Mouse (Mus musculus) heart, embryonic 15.5 days (tissue): ENCODE data around the gene Fignl1. TPM values are rescaled to one million over a fixed set of nuclear protein-coding genes. Genes with fewer than 3 reads are reported as not detected.

Source experiments
- ATAC-seq: fragments of 200-750 bp; cut with Nextera tagmentation; replicated peaks from 2 replicates; pipeline ENCODE4 v1.8.0; 2017; ENCODE audit warnings: low read depth, moderate TSS enrichment; ENCODE audit not compliant: insufficient number of reproducible peaks, insufficient read depth, low FRiP score
- H3K27ac ChIP-seq: fragments of 300-500 bp; sonication (generic); 2 replicates; pipeline ENCODE4 v1.5.1; 2015; ENCODE audit warnings: mild to moderate bottlenecking, inconsistent platforms
- H3K27me3 ChIP-seq: fragments of 300-500 bp; sonication (generic); 2 replicates; pipeline ENCODE4 v1.6.1; 2015; ENCODE audit warnings: inconsistent platforms
- H3K36me3 ChIP-seq: fragments of 300-500 bp; sonication (generic); 2 replicates; pipeline ENCODE4 v1.6.1; 2015; ENCODE audit warnings: mild to moderate bottlenecking, inconsistent platforms
- H3K4me1 ChIP-seq: fragments of 300-500 bp; sonication (generic); replicated peaks from 2 replicates; pipeline ENCODE4 v1.6.1; 2015; ENCODE audit warnings: inconsistent platforms
- H3K4me2 ChIP-seq: fragments of 300-500 bp; sonication (generic); 2 replicates; pipeline ENCODE4 v1.6.1; 2015; ENCODE audit warnings: inconsistent platforms, mild to moderate bottlenecking, moderate library complexity
- H3K4me3 ChIP-seq: fragments of 300-500 bp; sonication (generic); 2 replicates; pipeline ENCODE4 v1.5.1; 2015; ENCODE audit warnings: mild to moderate bottlenecking, inconsistent platforms
- H3K9ac ChIP-seq: fragments of 300-500 bp; sonication (generic); 2 replicates; pipeline ENCODE4 v1.6.1; 2015; ENCODE audit warnings: mild to moderate bottlenecking, inconsistent platforms
- H3K9me3 ChIP-seq: fragments of 300-500 bp; sonication (generic); replicated peaks from 2 replicates; pipeline ENCODE4 v1.6.1; 2016; ENCODE audit warnings: inconsistent platforms
- WGBS: fragments of 180-500 bp; shearing (Covaris S2); methylation state at CpG from one replicate; pipeline ENCODE4 v1.1.7; 2015; ENCODE audit warnings: mixed read lengths; 5-methylcytosine and 5-hydroxymethylcytosine counted together
- polyA plus RNA-seq: library from polyadenylated mRNA; unstranded; fragments of >200 nt; fragmentation: Nextera tagmentation; extraction: Ambion mirVana; gene quantifications from 2 replicates; pipeline ENCODE4 v1.2.1, GENCODE M21; 2015

Fignl1 gene
- polyA plus RNA-seq = 42.5 and 45.8 TPM in 2 replicates

GRCm38 (mm10) chr11:11808820-11809403, at the start of gene Fignl1:
TSS of gene Fignl1 (minus strand) at chr11:11808962.
- peak within 1 kb of the TSS; percentile 72 for H3K4me2 ChIP-seq
- peak within 1 kb of the TSS; percentile 81 for H3K4me3 ChIP-seq
- no peaks in the 10 kb centered on the region for H3K9me3 ChIP-seq
- H3K4me1 ChIP-seq = peaks cover 20% of the 10 kb centered on the region
- H3K27ac ChIP-seq = peak within 1 kb of the TSS; percentile 97
- H3K27me3 ChIP-seq = no peaks in the 10 kb centered on the region
- H3K9ac ChIP-seq = peak within 1 kb of the TSS; percentile 83
- ATAC-seq = peak; percentile 96
- peaks cover 6% of the 10 kb centered on the region for H3K36me3 ChIP-seq
- WGBS = under 1% methylated on average over 53 of the region's 53 CpGs

GRCm38 (mm10) chr11:11856959-11857358, 48.2 kb upstream of the Fignl1 start:
- Histone ChIP-seq H3K9ac (no peak overlapping the region), H3K4me3 (no peak overlapping the region), H3K4me2 (no peak overlapping the region), H3K27ac (0 out of 2 replicates have a peak overlapping the region, but pooled peaks have one; percentile 26), H3K36me3 (no peaks in the 10 kb centered on the region), H3K4me1 (peaks cover 10% of the 10 kb centered on the region), H3K27me3 (no peaks in the 10 kb centered on the region), H3K9me3 (no peaks in the 10 kb centered on the region)
- no peak for ATAC-seq
- WGBS = 76% methylated on average over 3 of the region's 3 CpGs

GRCm38 (mm10) chr11:11855685-11856131, 46.9 kb upstream of the Fignl1 start:
- Histone ChIP-seq H3K4me2 (no peak overlapping the region), H3K36me3 (no peaks in the 10 kb centered on the region), H3K4me1 (peaks cover 17% of the 10 kb centered on the region), H3K9ac (no peak overlapping the region), H3K9me3 (no peaks in the 10 kb centered on the region), H3K27me3 (no peaks in the 10 kb centered on the region), H3K4me3 (no peak overlapping the region), H3K27ac (peak overlapping the region; percentile 61)
- 72% methylated on average over 11 of the region's 11 CpGs for WGBS
- no peak for ATAC-seq

GRCm38 (mm10) chr11:11855061-11855672, 46.4 kb upstream of the Fignl1 start:
- Histone ChIP-seq H3K9ac (no peak overlapping the region), H3K4me3 (no peak overlapping the region), H3K4me1 (peaks cover 22% of the 10 kb centered on the region), H3K9me3 (no peaks in the 10 kb centered on the region), H3K27me3 (no peaks in the 10 kb centered on the region), H3K27ac (peak overlapping the region; percentile 61), H3K4me2 (no peak overlapping the region), H3K36me3 (no peaks in the 10 kb centered on the region)
- ATAC-seq = no peak
- 41% methylated on average over 6 of the region's 6 CpGs for WGBS

- H3K9me3 ChIP-seq = no peaks in the 10 kb centered on the region
- H3K36me3 ChIP-seq = no peaks in the 10 kb centered on the region
- 59% methylated on average over 4 of the region's 4 CpGs for WGBS
- no peak overlapping the region for H3K4me2 ChIP-seq
- peak overlapping the region; percentile 6; the same call in 1 of the 2 replicates for H3K27ac ChIP-seq
- no peaks in the 10 kb centered on the region for H3K27me3 ChIP-seq
- no peak overlapping the region for H3K4me3 ChIP-seq
- ATAC-seq = no peak
- peaks cover 29% of the 10 kb centered on the region for H3K4me1 ChIP-seq
- no peak overlapping the region for H3K9ac ChIP-seq
Observed at GRCm38 (mm10) chr11:11853731-11854461, 45.1 kb upstream of the Fignl1 start.

GRCm38 (mm10) chr11:11851957-11852505, 43.3 kb upstream of the Fignl1 start:
- Histone ChIP-seq H3K4me2 (no peak overlapping the region), H3K9ac (no peak overlapping the region), H3K27ac (peak overlapping the region; percentile 76; the same call in 1 of the 2 replicates), H3K27me3 (no peaks in the 10 kb centered on the region), H3K4me3 (no peak overlapping the region), H3K9me3 (no peaks in the 10 kb centered on the region), H3K36me3 (no peaks in the 10 kb centered on the region), H3K4me1 (peaks cover 29% of the 10 kb centered on the region)
- 74% methylated on average over 6 of the region's 6 CpGs for WGBS
- ATAC-seq = no peak

- H3K9ac ChIP-seq = no peak overlapping the region; the same call in 1 of the 2 replicates
- no peaks in the 10 kb centered on the region for H3K9me3 ChIP-seq
- peak overlapping the region; percentile 76 for H3K27ac ChIP-seq
- peaks cover 26% of the 10 kb centered on the region for H3K4me1 ChIP-seq
- no peaks in the 10 kb centered on the region for H3K36me3 ChIP-seq
- ATAC-seq = peak; percentile 71; the same call in 1 of the 2 replicates
- WGBS = 34% methylated on average over 6 of the region's 6 CpGs
- H3K4me3 ChIP-seq = no peak overlapping the region
- no peak overlapping the region for H3K4me2 ChIP-seq
- H3K27me3 ChIP-seq = no peaks in the 10 kb centered on the region
Observed at GRCm38 (mm10) chr11:11850476-11851267, 41.9 kb upstream of the Fignl1 start.

- Histone ChIP-seq H3K36me3 (no peaks in the 10 kb centered on the region), H3K27ac (peak overlapping the region; percentile 76), H3K4me2 (no peak overlapping the region), H3K9me3 (no peaks in the 10 kb centered on the region), H3K27me3 (no peaks in the 10 kb centered on the region), H3K4me3 (no peak overlapping the region), H3K4me1 (peaks cover 27% of the 10 kb centered on the region), H3K9ac (no peak overlapping the region)
- ATAC-seq = no peak
- 52% methylated on average over 13 of the region's 13 CpGs for WGBS
Observed at GRCm38 (mm10) chr11:11849513-11850311, 41.0 kb upstream of the Fignl1 start.

- Histone ChIP-seq H3K4me3 (no peak overlapping the region), H3K36me3 (no peaks in the 10 kb centered on the region), H3K27me3 (no peaks in the 10 kb centered on the region), H3K27ac (no peak overlapping the region), H3K4me2 (no peak overlapping the region), H3K4me1 (peaks cover 40% of the 10 kb centered on the region), H3K9ac (no peak overlapping the region), H3K9me3 (no peaks in the 10 kb centered on the region)
- ATAC-seq = no peak
- 85% methylated on average over 4 of the region's 4 CpGs for WGBS
Observed at GRCm38 (mm10) chr11:11848467-11848866, 39.7 kb upstream of the Fignl1 start.

GRCm38 (mm10) chr11:11845044-11845443, 36.3 kb upstream of the Fignl1 start:
- Histone ChIP-seq H3K27me3 (no peaks in the 10 kb centered on the region), H3K36me3 (no peaks in the 10 kb centered on the region), H3K4me1 (peaks cover 38% of the 10 kb centered on the region), H3K4me3 (no peak overlapping the region), H3K9ac (no peak overlapping the region), H3K9me3 (no peaks in the 10 kb centered on the region), H3K27ac (peak overlapping the region; percentile 82), H3K4me2 (no peak overlapping the region)
- 77% methylated on average over 8 of the region's 8 CpGs for WGBS
- ATAC-seq = no peak
